ENCODE assay signal across 16 mouse cellular contexts in genomic region chr19:45029571-45029970, GRCm38 (mm10). TPM values are rescaled to one million over a fixed set of nuclear protein-coding genes. Genes with fewer than 3 reads are reported as not detected.
DNase-seq lines count a peak whose midpoint lies in the region; ATAC-seq lines count a peak whose summit lies in the region.
"Had no signal": no experiment of that assay in that cellular context is flagged by ENCODE, and none has a peak within 500 bp of the region (broad histone marks: within the 10 kb centered on the region; RNA-seq: fewer than 3 reads in every experiment).

No protein-coding gene starts in this region.

- 45% methylated on average over 9 of the region's 9 CpGs for WGBS in heart, embryonic 10.5 days
- 45% methylated on average over 9 of the region's 9 CpGs for WGBS in midbrain, embryonic 14.5 days
- WGBS in midbrain, embryonic 13.5 days = 56% methylated on average over 9 of the region's 9 CpGs

- H3K9me3 ChIP-seq in heart, embryonic 10.5 days = no peaks in the 10 kb centered on the region
- H3K9me3 ChIP-seq in midbrain, embryonic 14.5 days (ENCODE audit: control insufficient read depth, low read length) = no peaks in the 10 kb centered on the region
- no peaks in the 10 kb centered on the region for H3K9me3 ChIP-seq in midbrain, embryonic 13.5 days
- H3K9me3 ChIP-seq: embryonic facial prominence, embryonic 13.5 days; heart, embryonic 12.5 days; heart, embryonic 15.5 days; hindbrain, embryonic 12.5 days; hindbrain, embryonic 15.5 days had no signal

- H3K4me3 ChIP-seq in heart, embryonic 10.5 days = no peak overlapping the region
- no peak overlapping the region for H3K4me3 ChIP-seq in midbrain, embryonic 14.5 days (replicated peaks; ENCODE audit: low read depth, low read length)
- H3K4me3 ChIP-seq in midbrain, embryonic 13.5 days (replicated peaks) = no peak overlapping the region
- H3K4me3 ChIP-seq: embryonic facial prominence, embryonic 13.5 days; erythroblast, embryonic 14.5 days; heart, embryonic 12.5 days; heart, embryonic 15.5 days; hindbrain, embryonic 12.5 days; hindbrain, embryonic 15.5 days had no signal

- peak; percentile 17 for DNase-seq in adrenal gland, adult 2 months
- DNase-seq in adrenal gland, postnatal 36 days = no peak
- peak; percentile 56 for DNase-seq in cerebellum, adult 9-11 months
- DNase-seq in cerebellum, postnatal 36 days = no peak
- peak; percentile 92 for DNase-seq in heart, adult 11 months
- no peak for DNase-seq in heart, embryonic 10.5 days (ENCODE audit: low spot score)
- DNase-seq in midbrain, embryonic 14.5 days = no peak
- DNase-seq: forebrain, postnatal 0 days had no signal

- H3K27ac ChIP-seq in heart, embryonic 10.5 days = no peak overlapping the region
- H3K27ac ChIP-seq in midbrain, embryonic 14.5 days (replicated peaks; ENCODE audit: low read depth, low read length) = no peak overlapping the region
- H3K27ac ChIP-seq in midbrain, embryonic 13.5 days = no peak overlapping the region
- H3K27ac ChIP-seq: embryonic facial prominence, embryonic 13.5 days; hindbrain, embryonic 12.5 days; hindbrain, embryonic 15.5 days had no signal

- no peak overlapping the region for H3K9ac ChIP-seq in midbrain, embryonic 14.5 days (replicated peaks; ENCODE audit: low read length)
- H3K9ac ChIP-seq in midbrain, embryonic 13.5 days (replicated peaks) = no peak overlapping the region
- H3K9ac ChIP-seq: forebrain, postnatal 0 days; heart, embryonic 12.5 days; heart, embryonic 15.5 days; hindbrain, embryonic 12.5 days; hindbrain, embryonic 15.5 days had no signal

- H3K36me3 ChIP-seq in heart, embryonic 10.5 days = peaks cover 39% of the 10 kb centered on the region
- peaks cover 35% of the 10 kb centered on the region for H3K36me3 ChIP-seq in midbrain, embryonic 14.5 days (ENCODE audit: control insufficient read depth, insufficient read depth, low read length)
- peaks cover 44% of the 10 kb centered on the region for H3K36me3 ChIP-seq in midbrain, embryonic 13.5 days

- H3K4me1 ChIP-seq in heart, embryonic 10.5 days = peaks cover 37% of the 10 kb centered on the region
- H3K4me1 ChIP-seq in midbrain, embryonic 14.5 days (ENCODE audit: control insufficient read depth, insufficient read depth, low read length) = 0 out of 2 replicates have a peak, but pooled peaks cover 3% of the 10 kb centered on the region
- H3K4me1 ChIP-seq in midbrain, embryonic 13.5 days (replicated peaks) = peaks cover 18% of the 10 kb centered on the region; the same call in 1 of the 2 replicates

- H3K4me2 ChIP-seq in midbrain, embryonic 14.5 days (ENCODE audit: low read length) = no peak overlapping the region
- H3K4me2 ChIP-seq in midbrain, embryonic 13.5 days (replicated peaks) = no peak overlapping the region
- H3K4me2 ChIP-seq: embryonic facial prominence, embryonic 13.5 days; hindbrain, embryonic 12.5 days; hindbrain, embryonic 15.5 days had no signal

- 0 out of 2 replicates have a peak, but pooled peaks cover under 1% of the 10 kb centered on the region for H3K27me3 ChIP-seq in heart, embryonic 10.5 days (ENCODE audit: insufficient read depth, poor library complexity, severe bottlenecking)
- H3K27me3 ChIP-seq in midbrain, embryonic 14.5 days (ENCODE audit: control insufficient read depth, insufficient read depth, low read length) = no peaks in the 10 kb centered on the region
- H3K27me3 ChIP-seq in midbrain, embryonic 13.5 days = no peaks in the 10 kb centered on the region
- H3K27me3 ChIP-seq: embryonic facial prominence, embryonic 13.5 days; heart, embryonic 12.5 days; heart, embryonic 15.5 days; hindbrain, embryonic 12.5 days; hindbrain, embryonic 15.5 days had no signal

- ATAC-seq in midbrain, embryonic 14.5 days (ENCODE audit: low FRiP score, low TSS enrichment) = peak; percentile 7; the same call in 1 of the 2 replicates
- ATAC-seq in midbrain, embryonic 13.5 days = no peak
- ATAC-seq: intestine, postnatal 0 days had no signal

RNA-seq across cellular contexts. Expression of gene Lzts2, which starts 15.4 kb away (rescaled TPM):
- 100 to 1,000 TPM in 1 of 2 experiments, 10 to 100 TPM in 1; 52.8 to 111 TPM for total RNA-seq in adrenal gland, adult 2 months (2021)
- polyA plus RNA-seq in adrenal gland, adult 2 months (2012; rRNA removed) = 313 and 342 TPM in 2 replicates
- 10 to 100 TPM; 90.4 to 95.6 TPM for total RNA-seq in adrenal gland, postnatal 36 days (2021)
- polyA plus RNA-seq in heart, embryonic 10.5 days (2016; fragmentation: Nextera tagmentation; extraction: Ambion mirVana) = 47.5 and 61.4 TPM in 2 replicates
- 16.1 and 21.5 TPM in 2 replicates for polyA plus RNA-seq in midbrain, embryonic 14.5 days (2014; fragmentation: Nextera tagmentation; extraction: Ambion mirVana)
- 24.6 and 30.9 TPM in 2 replicates for polyA plus RNA-seq in midbrain, embryonic 13.5 days (2015; fragmentation: Nextera tagmentation; extraction: Ambion mirVana)

RNA-seq across cellular contexts. Expression of gene Pdzd7, which starts 15.9 kb away (rescaled TPM):
- total RNA-seq in adrenal gland, adult 2 months (2021) = under 1 TPM in 1 of 2 experiments, not detected in 1; 0.09 TPM
- polyA plus RNA-seq in adrenal gland, adult 2 months (2012; rRNA removed) = 0.62 and 0.65 TPM in 2 replicates
- under 1 TPM; 0.13 to 0.23 TPM for total RNA-seq in adrenal gland, postnatal 36 days (2021)
- 0.34 and 0.55 TPM in 2 replicates for polyA plus RNA-seq in heart, embryonic 10.5 days (2016; fragmentation: Nextera tagmentation; extraction: Ambion mirVana)
- 2.4 and 2.8 TPM in 2 replicates for polyA plus RNA-seq in midbrain, embryonic 14.5 days (2014; fragmentation: Nextera tagmentation; extraction: Ambion mirVana)
- 1.3 and 1.8 TPM in 2 replicates for polyA plus RNA-seq in midbrain, embryonic 13.5 days (2015; fragmentation: Nextera tagmentation; extraction: Ambion mirVana)
- polyA plus RNA-seq: erythroblast, embryonic 14.5 days had no signal

RNA-seq across cellular contexts. Expression of gene Sfxn3, which starts 17.7 kb away (rescaled TPM):
- total RNA-seq in adrenal gland, adult 2 months (2021) = 10 to 100 TPM; 51.2 to 89.3 TPM
- polyA plus RNA-seq in adrenal gland, adult 2 months (2012; rRNA removed) = 45.9 and 65.5 TPM in 2 replicates
- total RNA-seq in adrenal gland, postnatal 36 days (2021) = 10 to 100 TPM; 63.9 to 66.5 TPM
- polyA plus RNA-seq in heart, embryonic 10.5 days (2016; fragmentation: Nextera tagmentation; extraction: Ambion mirVana) = 11.8 and 13.4 TPM in 2 replicates
- polyA plus RNA-seq in midbrain, embryonic 14.5 days (2014; fragmentation: Nextera tagmentation; extraction: Ambion mirVana) = 71.1 and 72.7 TPM in 2 replicates
- polyA plus RNA-seq in midbrain, embryonic 13.5 days (2015; fragmentation: Nextera tagmentation; extraction: Ambion mirVana) = 58.1 and 61.2 TPM in 2 replicates

RNA-seq across cellular contexts. Expression of gene Mrpl43, which starts 23.3 kb away (rescaled TPM):
- total RNA-seq in adrenal gland, adult 2 months (2021) = 10 to 100 TPM; 45.2 to 55.1 TPM
- polyA plus RNA-seq in adrenal gland, adult 2 months (2012; rRNA removed) = 196 and 208 TPM in 2 replicates
- total RNA-seq in adrenal gland, postnatal 36 days (2021) = 10 to 100 TPM; 49.0 to 53.6 TPM
- 63.8 and 66.3 TPM in 2 replicates for polyA plus RNA-seq in heart, embryonic 10.5 days (2016; fragmentation: Nextera tagmentation; extraction: Ambion mirVana)
- 77.8 and 92.4 TPM in 2 replicates for polyA plus RNA-seq in midbrain, embryonic 14.5 days (2014; fragmentation: Nextera tagmentation; extraction: Ambion mirVana)
- 91.3 and 91.5 TPM in 2 replicates for polyA plus RNA-seq in midbrain, embryonic 13.5 days (2015; fragmentation: Nextera tagmentation; extraction: Ambion mirVana)

RNA-seq across cellular contexts. Expression of gene Twnk, which starts 24.1 kb away (rescaled TPM):
- 10 to 100 TPM; 24.7 to 37.1 TPM for total RNA-seq in adrenal gland, adult 2 months (2021)
- polyA plus RNA-seq in adrenal gland, adult 2 months (2012; rRNA removed) = 7.5 and 9.6 TPM in 2 replicates
- total RNA-seq in adrenal gland, postnatal 36 days (2021) = 10 to 100 TPM; 30.8 to 33.0 TPM
- polyA plus RNA-seq in heart, embryonic 10.5 days (2016; fragmentation: Nextera tagmentation; extraction: Ambion mirVana) = 24.4 and 27.0 TPM in 2 replicates
- polyA plus RNA-seq in midbrain, embryonic 14.5 days (2014; fragmentation: Nextera tagmentation; extraction: Ambion mirVana) = 9.7 and 10.3 TPM in 2 replicates
- 19.2 and 20.0 TPM in 2 replicates for polyA plus RNA-seq in midbrain, embryonic 13.5 days (2015; fragmentation: Nextera tagmentation; extraction: Ambion mirVana)

Comparison
In these comparisons a context has a peak if more than half of its experiments do, and no peak if none do; other contexts are left out.
1. DNase-seq: peak in adrenal gland, adult 2 months (single experiment), cerebellum, adult 9-11 months (single experiment) and heart, adult 11 months (single experiment); none in adrenal gland, postnatal 36 days (0 of 2), cerebellum, postnatal 36 days (0 of 2), heart, embryonic 10.5 days (single experiment) and midbrain, embryonic 14.5 days (single experiment).